Mouse (Mus musculus) heart, embryonic 11.5 days (tissue): Measurements from ENCODE around the gene Bcl11a. TPM values are rescaled to one million over a fixed set of nuclear protein-coding genes. Genes with fewer than 3 reads are reported as not detected.
A peak's percentile ranks its signal among the peaks of the same experiment; 100 is the strongest.

Source experiments
- ATAC-seq: fragments of 200-750 bp; cut with Nextera tagmentation; replicated peaks from 2 replicates; pipeline ENCODE4 v1.8.0; 2017; ENCODE audit warnings: moderate library complexity; ENCODE audit not compliant: insufficient number of reproducible peaks, low FRiP score, low TSS enrichment
- H3K27ac ChIP-seq: fragments of 300-500 bp; sonication (generic); 2 replicates; pipeline ENCODE4 v1.5.1; 2014; ENCODE audit warnings: mild to moderate bottlenecking, low read depth, low read length
- H3K27me3 ChIP-seq: fragments of 300-500 bp; sonication (generic); 2 replicates; pipeline ENCODE4 v1.6.1; 2014; ENCODE audit warnings: mild to moderate bottlenecking, low read length, mixed read lengths; ENCODE audit not compliant: control insufficient read depth, insufficient read depth
- H3K36me3 ChIP-seq: fragments of 300-500 bp; sonication (generic); 2 replicates; pipeline ENCODE4 v1.6.1; 2014; ENCODE audit warnings: mild to moderate bottlenecking, low read length, moderate library complexity, mixed read lengths; ENCODE audit not compliant: control insufficient read depth, insufficient read depth
- H3K4me1 ChIP-seq: fragments of 300-500 bp; sonication (generic); 2 replicates; pipeline ENCODE4 v1.6.1; 2014; ENCODE audit warnings: low read length; ENCODE audit not compliant: control insufficient read depth, insufficient read depth
- H3K4me2 ChIP-seq: fragments of 300-500 bp; sonication (generic); 2 replicates; pipeline ENCODE4 v1.6.1; 2014; ENCODE audit warnings: mild to moderate bottlenecking, moderate library complexity
- H3K4me3 ChIP-seq: fragments of 300-500 bp; sonication (generic); 2 replicates; pipeline ENCODE4 v1.5.1; 2014; ENCODE audit warnings: low read depth, low read length
- H3K9ac ChIP-seq: fragments of 300-500 bp; sonication (generic); 2 replicates; pipeline ENCODE4 v1.6.1; 2014; ENCODE audit warnings: mild to moderate bottlenecking, low read depth, low read length, moderate library complexity
- H3K9me3 ChIP-seq: fragments of 300-500 bp; sonication (generic); replicated peaks from 2 replicates; pipeline ENCODE4 v1.6.1; 2016; ENCODE audit warnings: low read length; ENCODE audit not compliant: control insufficient read depth
- WGBS: fragments of 180-500 bp; shearing (Covaris S2); extraction: QIAGEN DNeasy Blood & Tissue Kit; methylation state at CpG from one replicate; pipeline ENCODE4 v1.1.7; 2014; ENCODE audit not compliant: insufficient replicate concordance; 5-methylcytosine and 5-hydroxymethylcytosine counted together
- polyA plus RNA-seq: library from polyadenylated mRNA; unstranded; fragments of >200 nt; fragmentation: Nextera tagmentation; extraction: Ambion mirVana; gene quantifications from 2 replicates; pipeline ENCODE4 v1.2.1, GENCODE M21; 2014

Bcl11a gene
- polyA plus RNA-seq, 1 experiment from 2014 or later: 21.7 TPM

- Histone ChIP-seq H3K4me3 (no peak overlapping the region), H3K27ac (no peak overlapping the region), H3K36me3 (no peaks in the 10 kb centered on the region), H3K9me3 (no peaks in the 10 kb centered on the region; the same call in 1 of the 2 replicates), H3K9ac (no peak overlapping the region), H3K4me1 (peaks cover 27% of the 10 kb centered on the region), H3K4me2 (0 out of 2 replicates have a peak overlapping the region, but pooled peaks have one; percentile 11), H3K27me3 (no peaks in the 10 kb centered on the region)
- no peak for ATAC-seq
- WGBS: 34% methylated on average over 6 of the region's 6 CpGs
Observed at GRCm38 (mm10) chr11:24136084-24136785, 58.4 kb downstream of the Bcl11a start.

- H3K9ac ChIP-seq: no peak overlapping the region
- WGBS: 89% methylated on average over 2 of the region's 2 CpGs
- H3K4me2 ChIP-seq: no peak overlapping the region
- no peak overlapping the region for H3K4me3 ChIP-seq
- no peak for ATAC-seq
- H3K4me1 ChIP-seq: peaks cover 33% of the 10 kb centered on the region
- no peaks in the 10 kb centered on the region; the same call in 1 of the 2 replicates for H3K9me3 ChIP-seq
- H3K36me3 ChIP-seq: no peaks in the 10 kb centered on the region
- no peaks in the 10 kb centered on the region for H3K27me3 ChIP-seq
- no peak overlapping the region for H3K27ac ChIP-seq
Observed at GRCm38 (mm10) chr11:24137891-24138290, 60.0 kb downstream of the Bcl11a start.

- H3K27ac ChIP-seq: no peak overlapping the region
- WGBS: 72% methylated on average over 9 of the region's 9 CpGs
- ATAC-seq: no peak
- H3K9ac ChIP-seq: no peak overlapping the region
- no peak overlapping the region for H3K4me3 ChIP-seq
- no peaks in the 10 kb centered on the region for H3K36me3 ChIP-seq
- no peak overlapping the region for H3K4me2 ChIP-seq
- H3K27me3 ChIP-seq: no peaks in the 10 kb centered on the region
- peaks cover 29% of the 10 kb centered on the region for H3K4me1 ChIP-seq
- no peaks in the 10 kb centered on the region; the same call in 1 of the 2 replicates for H3K9me3 ChIP-seq
Observed at GRCm38 (mm10) chr11:24138600-24139375, 60.9 kb downstream of the Bcl11a start.

- Histone ChIP-seq H3K4me2 (no peak overlapping the region), H3K36me3 (no peaks in the 10 kb centered on the region), H3K27me3 (no peaks in the 10 kb centered on the region), H3K9ac (no peak overlapping the region), H3K9me3 (no peaks in the 10 kb centered on the region; the same call in 1 of the 2 replicates), H3K4me3 (no peak overlapping the region), H3K27ac (no peak overlapping the region), H3K4me1 (peaks cover 26% of the 10 kb centered on the region)
- no peak for ATAC-seq
- WGBS: 65% methylated on average over 6 of the region's 6 CpGs
Observed at GRCm38 (mm10) chr11:24139432-24139831, 61.6 kb downstream of the Bcl11a start.

- no peak overlapping the region for H3K4me3 ChIP-seq
- 85% methylated on average over 2 of the region's 2 CpGs for WGBS
- peaks cover 26% of the 10 kb centered on the region for H3K4me1 ChIP-seq
- ATAC-seq: no peak
- H3K27ac ChIP-seq: no peak overlapping the region
- no peaks in the 10 kb centered on the region; the same call in 1 of the 2 replicates for H3K9me3 ChIP-seq
- no peaks in the 10 kb centered on the region for H3K36me3 ChIP-seq
- H3K9ac ChIP-seq: no peak overlapping the region
- no peaks in the 10 kb centered on the region for H3K27me3 ChIP-seq
- no peak overlapping the region for H3K4me2 ChIP-seq
Observed at GRCm38 (mm10) chr11:24139952-24140351, 62.1 kb downstream of the Bcl11a start.

GRCm38 (mm10) chr11:24140948-24141347, 63.1 kb downstream of the Bcl11a start:
- Histone ChIP-seq H3K36me3 (no peaks in the 10 kb centered on the region), H3K4me2 (no peak overlapping the region), H3K9ac (no peak overlapping the region), H3K4me1 (peaks cover 20% of the 10 kb centered on the region), H3K27ac (no peak overlapping the region), H3K4me3 (no peak overlapping the region), H3K27me3 (no peaks in the 10 kb centered on the region), H3K9me3 (no peaks in the 10 kb centered on the region; the same call in 1 of the 2 replicates)
- no peak for ATAC-seq
- WGBS: 88% methylated on average over 2 of the region's 2 CpGs

GRCm38 (mm10) chr11:24141479-24142251, 63.8 kb downstream of the Bcl11a start:
- Histone ChIP-seq H3K4me3 (no peak overlapping the region), H3K36me3 (no peaks in the 10 kb centered on the region), H3K9ac (no peak overlapping the region), H3K27ac (no peak overlapping the region), H3K9me3 (no peaks in the 10 kb centered on the region; the same call in 1 of the 2 replicates), H3K4me2 (no peak overlapping the region), H3K4me1 (peaks cover 13% of the 10 kb centered on the region), H3K27me3 (no peaks in the 10 kb centered on the region)
- ATAC-seq: no peak
- WGBS: 69% methylated on average over 10 of the region's 10 CpGs

DNA sequence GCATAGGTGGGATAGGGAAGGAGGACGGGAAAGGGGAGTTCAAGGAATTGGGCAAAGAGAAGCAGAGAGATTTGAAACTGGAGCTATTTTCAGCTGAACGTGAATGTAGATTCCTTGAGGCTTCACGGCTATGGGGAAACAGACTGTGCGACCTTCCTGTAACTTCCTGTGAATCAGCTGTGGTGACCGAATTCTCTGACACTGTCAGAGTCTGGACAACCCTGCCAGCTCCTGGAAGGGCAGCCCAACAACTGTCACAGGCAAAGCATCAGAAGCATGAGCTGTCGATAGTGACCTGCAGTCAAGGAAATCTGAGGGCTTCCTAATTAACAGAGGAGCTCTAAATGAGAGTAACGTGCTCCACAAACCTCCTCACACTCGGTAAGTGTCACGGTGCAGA, 64.5 kb downstream of the Bcl11a start:
- WGBS: 34% methylated on average over 9 of the region's 9 CpGs
- no peak overlapping the region for H3K27ac ChIP-seq
- no peak for ATAC-seq

More for the DNA sequence above, 64.5 kb downstream of the Bcl11a start:
- Histone ChIP-seq H3K27me3 (no peaks in the 10 kb centered on the region), H3K4me2 (no peak overlapping the region), H3K4me1 (peaks cover 9% of the 10 kb centered on the region), H3K36me3 (no peaks in the 10 kb centered on the region), H3K9me3 (no peaks in the 10 kb centered on the region; the same call in 1 of the 2 replicates), H3K9ac (no peak overlapping the region), H3K4me3 (no peak overlapping the region)
